Mouse (Mus musculus): ENCODE data around the gene Nkpd1. TPM values are rescaled to one million over a fixed set of nuclear protein-coding genes. Genes with fewer than 3 reads are reported as not detected.

Gene Nkpd1
- total RNA-seq (2022), result not detected

- no peak for DNase-seq (ENCODE audit: low spot score)
Measured at GRCm38 (mm10) chr7:19517652-19518365, at the start of gene Nkpd1. Nkpd1 (plus strand) TSS chr7:19517838.

- no peak for DNase-seq (ENCODE audit: low spot score)
Measured at GRCm38 (mm10) chr7:19468279-19468678, 49.4 kb upstream of the Nkpd1 start.

DNA sequence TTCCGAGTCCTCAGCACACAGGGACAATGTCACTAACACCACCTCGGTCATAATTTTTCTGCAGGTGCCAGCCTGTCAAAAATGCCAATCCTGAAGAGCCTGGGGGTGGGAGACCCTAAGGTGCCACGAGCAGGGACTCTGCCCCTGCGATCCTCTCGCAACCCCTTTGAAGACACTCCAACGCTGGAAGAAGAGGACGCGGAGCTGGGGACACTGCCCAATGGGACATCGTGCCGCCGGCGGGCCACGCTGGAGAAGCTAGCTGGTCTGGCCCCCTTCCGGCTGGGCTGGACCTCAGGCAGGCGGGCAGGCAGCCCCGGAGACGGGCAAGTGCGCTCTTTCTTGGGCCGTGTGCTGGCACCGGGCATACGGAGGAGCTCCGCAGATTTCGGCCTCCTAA, 48.2 kb upstream of the Nkpd1 start:
- no peak for DNase-seq (ENCODE audit: low spot score)

DNA sequence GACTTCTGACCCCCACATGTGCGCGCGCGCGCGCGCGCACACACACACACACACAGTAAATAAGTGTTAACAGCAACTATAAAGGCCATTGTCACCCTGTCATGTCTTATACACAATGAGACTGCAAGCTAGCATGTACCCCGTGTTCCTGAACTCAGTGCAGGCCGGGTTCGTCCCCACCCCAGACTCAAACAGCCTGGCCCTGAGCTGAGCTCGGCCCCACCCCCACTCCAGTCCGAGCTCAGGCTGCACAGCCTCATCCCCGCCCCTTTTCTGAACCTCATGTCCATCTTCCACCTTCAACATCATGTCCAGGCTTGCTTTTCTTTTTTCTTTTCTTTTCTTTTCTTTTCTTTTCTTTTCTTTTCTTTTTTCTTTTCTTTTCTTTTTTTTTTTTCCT, 47.3 kb upstream of the Nkpd1 start:
- DNase-seq (ENCODE audit: low spot score), result no peak

DNA sequence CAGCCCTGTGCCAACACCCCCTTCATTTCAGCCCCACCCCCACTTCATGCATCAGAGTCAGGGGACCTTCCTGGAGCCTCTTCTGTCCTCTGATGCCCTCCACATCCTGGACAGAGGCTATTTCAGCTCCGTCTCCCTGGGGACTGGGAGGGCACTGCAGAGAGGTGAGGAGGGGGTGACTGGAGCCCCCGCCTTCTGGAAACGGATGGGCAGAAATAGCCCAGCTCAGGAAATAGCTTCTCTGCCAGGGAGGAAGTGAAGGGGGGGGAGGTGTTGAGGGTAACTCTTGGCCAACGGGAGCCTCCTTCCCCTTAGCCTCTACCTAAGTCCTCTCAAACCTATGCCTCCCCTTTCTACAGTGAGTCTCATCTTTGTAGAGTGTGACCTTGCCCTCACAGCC, 45.2 kb upstream of the Nkpd1 start:
- no peak for DNase-seq (ENCODE audit: low spot score)

GRCm38 (mm10) chr7:19473875-19474443, 43.7 kb upstream of the Nkpd1 start:
- peak; percentile 38 for DNase-seq (ENCODE audit: low spot score)

DNA sequence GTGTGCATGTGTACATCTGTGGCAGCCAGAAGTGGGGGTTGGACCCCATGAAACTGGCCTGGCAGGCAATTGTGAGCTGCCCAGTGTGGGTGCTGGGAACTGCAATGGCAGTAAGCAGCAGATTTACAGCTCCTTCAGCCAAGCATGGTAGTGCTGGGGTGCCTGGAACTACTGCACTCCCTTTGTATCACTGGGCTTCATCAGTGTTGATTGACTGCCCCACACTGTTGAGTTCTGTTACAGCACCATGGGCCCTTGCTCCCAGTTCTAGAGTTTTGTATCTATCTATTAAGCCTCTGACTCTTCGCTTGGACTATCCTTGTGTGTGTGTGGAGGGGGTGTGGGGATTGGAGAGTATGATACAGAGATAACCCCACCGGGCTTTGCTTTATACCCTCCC, 40.6 kb upstream of the Nkpd1 start:
- no peak for DNase-seq (ENCODE audit: low spot score)

- no peak for DNase-seq (ENCODE audit: low spot score)
Measured at GRCm38 (mm10) chr7:19477624-19478384, 39.8 kb upstream of the Nkpd1 start.

- DNase-seq (ENCODE audit: low spot score), result no peak
Measured at GRCm38 (mm10) chr7:19483281-19483680, 34.4 kb upstream of the Nkpd1 start.

- no peak for DNase-seq (ENCODE audit: low spot score)
Measured at GRCm38 (mm10) chr7:19485488-19485887, 32.1 kb upstream of the Nkpd1 start.

DNA sequence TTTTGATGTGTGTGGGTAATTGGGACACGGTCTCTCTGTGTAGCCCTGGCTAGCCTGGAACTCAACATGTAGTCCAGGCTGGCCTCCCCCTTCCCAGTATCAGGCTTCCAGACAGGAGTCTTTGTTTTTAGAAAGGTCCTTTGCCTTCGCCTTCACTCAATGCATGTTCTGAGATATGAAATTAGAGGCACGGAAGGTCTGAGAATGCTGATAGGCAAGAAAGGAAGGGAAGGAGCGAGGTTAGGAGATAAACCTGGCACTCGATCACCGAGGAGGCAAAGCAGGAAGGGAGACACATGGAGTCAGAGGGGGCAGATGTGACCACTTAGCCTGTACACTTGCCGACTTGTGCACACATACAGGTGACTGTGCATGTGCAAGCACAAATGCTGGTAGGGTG, 31.1 kb upstream of the Nkpd1 start:
- DNase-seq (ENCODE audit: low spot score), result no peak

GRCm38 (mm10) chr7:19489525-19489924, 28.1 kb upstream of the Nkpd1 start:
- no peak for DNase-seq (ENCODE audit: low spot score)

- DNase-seq (ENCODE audit: low spot score), result no peak
Measured at GRCm38 (mm10) chr7:19491731-19492130, 25.9 kb upstream of the Nkpd1 start.

GRCm38 (mm10) chr7:19494751-19495474, 22.7 kb upstream of the Nkpd1 start:
- DNase-seq (ENCODE audit: low spot score), result no peak

DNA sequence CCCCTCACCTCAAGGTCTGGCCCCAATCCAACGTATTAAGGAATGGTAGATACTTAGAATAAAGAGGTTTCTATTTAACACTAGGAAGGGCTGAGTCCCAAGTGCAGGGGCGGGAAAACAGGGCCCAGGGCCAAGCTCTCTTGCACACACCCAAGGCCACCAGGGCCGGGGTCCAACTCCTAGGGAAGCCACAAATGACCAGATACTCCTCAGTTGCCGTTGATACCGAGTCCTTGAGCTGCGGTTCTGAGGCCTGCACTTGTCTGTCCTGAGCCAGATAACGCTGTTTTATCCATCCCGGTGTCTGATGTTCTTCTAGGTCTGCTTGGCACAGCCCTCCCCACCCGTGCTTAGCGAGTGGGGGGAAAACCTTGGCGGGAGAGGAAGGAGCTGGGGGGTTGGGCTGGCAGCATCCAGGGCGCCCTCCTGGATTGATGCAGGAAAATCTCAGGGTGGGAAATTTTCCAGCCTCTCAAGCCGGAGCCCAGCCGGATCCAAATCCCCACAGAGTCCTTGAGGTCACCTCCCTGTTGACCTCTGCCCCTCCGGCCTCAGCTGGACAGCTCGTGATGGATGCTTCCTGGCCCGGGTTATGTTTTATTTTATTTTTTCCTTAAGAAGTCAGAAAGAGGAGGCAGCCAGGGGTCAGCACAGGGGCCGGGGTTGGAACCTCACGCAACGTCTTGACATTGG, 22.0 kb upstream of the Nkpd1 start:
- DNase-seq (ENCODE audit: low spot score), result no peak

DNA sequence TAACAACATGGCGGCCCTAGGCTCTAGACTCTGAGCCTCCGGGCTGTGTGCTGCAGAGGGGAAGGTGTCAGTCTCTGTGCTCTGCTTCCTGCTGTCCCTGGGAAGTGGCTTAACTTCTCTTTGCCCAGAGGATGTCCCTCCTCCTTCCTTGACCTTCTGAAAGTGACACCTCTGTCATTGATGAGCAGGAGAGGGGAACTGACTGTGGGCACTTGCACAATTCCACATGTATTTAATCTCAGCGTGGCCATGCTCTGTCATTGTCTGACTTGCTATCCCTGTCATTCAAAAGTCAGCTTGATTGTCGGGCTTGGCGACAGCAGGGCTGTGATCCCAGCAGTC, 21.5 kb upstream of the Nkpd1 start:
- DNase-seq (ENCODE audit: low spot score), result no peak

DNA sequence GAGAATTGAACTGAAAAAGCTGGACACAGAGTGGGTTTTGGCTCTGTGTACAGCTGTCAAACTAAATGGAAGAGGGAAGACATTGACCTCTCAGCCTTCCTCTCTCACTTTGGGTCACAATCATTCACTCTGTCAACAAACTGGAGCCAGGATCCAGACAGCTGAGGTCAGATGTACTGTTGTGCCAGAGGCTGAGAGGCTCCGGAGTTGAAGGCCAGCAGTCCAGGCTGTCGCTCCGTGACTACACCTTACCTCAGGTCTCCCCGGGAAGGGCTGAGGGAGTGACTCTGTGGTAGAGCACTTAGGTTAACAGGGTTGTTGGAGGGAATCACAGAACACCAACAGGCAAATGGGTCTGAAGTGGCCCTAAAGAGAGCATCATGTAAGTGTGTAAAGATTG, 19.3 kb upstream of the Nkpd1 start:
- no peak for DNase-seq (ENCODE audit: low spot score)

DNA sequence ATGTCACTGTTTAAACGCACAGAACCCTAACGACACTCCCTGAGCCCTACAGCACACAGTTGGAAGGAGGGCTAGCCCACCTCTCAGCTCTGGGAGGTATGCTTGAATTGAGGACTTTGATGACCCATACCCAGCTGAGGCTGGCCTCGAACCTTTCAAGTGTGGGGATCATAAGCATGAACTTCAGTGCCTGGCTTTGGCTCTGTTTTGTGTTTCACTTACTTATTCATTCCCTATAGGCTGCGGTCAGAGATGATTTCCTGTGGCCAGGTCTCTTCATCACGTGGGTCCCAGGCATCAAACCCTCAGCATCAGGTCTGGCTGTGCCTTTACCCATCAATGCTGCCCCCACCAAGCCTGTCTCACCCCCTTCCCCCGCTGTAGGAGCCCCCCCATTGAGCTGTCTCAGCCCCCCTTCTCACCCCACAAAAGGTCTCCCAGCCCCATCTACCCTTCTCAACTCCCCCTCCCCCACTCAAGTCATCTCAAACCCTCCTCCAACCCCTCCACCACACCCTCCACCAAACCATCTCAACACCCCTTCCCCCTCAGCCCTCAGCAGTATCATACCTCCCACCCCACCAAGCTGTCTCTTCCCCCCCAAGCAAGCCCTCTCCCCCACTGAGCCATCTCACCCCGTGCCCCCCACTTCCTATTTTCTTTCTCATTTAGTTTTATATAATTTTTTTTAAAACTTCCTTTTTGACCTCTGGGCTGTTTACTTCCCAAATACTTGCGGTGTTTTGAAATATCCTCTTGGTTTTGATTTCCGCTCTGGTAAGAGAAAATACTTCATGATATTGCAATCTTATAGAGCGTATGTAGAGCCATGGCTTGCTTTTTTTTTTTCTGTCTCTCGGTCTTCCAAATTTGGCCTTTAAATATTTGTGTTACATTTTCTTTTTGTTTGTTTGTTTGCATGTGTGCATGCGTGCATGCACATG, 16.9 kb upstream of the Nkpd1 start:
- DNase-seq (ENCODE audit: low spot score), result no peak

DNA sequence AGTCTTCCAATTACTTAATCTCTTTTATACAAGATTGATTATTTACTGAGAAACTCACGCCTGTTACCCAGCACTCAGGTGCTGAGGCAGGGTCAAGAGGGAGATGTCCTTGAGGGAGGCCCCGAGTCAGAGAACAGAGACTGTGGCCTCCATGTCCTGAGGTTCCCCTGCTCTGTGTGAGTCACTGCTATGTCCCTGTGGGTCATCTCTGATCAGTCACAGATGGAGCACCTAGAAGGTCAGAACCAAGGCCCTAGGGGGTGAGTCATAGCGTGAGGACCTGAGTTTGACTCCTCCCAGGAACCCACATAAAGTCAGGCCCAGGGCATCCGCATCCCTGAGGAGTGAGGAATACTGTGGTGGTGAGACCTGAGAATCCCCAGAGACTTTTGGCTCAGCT, 16.0 kb upstream of the Nkpd1 start:
- no peak for DNase-seq (ENCODE audit: low spot score)

DNA sequence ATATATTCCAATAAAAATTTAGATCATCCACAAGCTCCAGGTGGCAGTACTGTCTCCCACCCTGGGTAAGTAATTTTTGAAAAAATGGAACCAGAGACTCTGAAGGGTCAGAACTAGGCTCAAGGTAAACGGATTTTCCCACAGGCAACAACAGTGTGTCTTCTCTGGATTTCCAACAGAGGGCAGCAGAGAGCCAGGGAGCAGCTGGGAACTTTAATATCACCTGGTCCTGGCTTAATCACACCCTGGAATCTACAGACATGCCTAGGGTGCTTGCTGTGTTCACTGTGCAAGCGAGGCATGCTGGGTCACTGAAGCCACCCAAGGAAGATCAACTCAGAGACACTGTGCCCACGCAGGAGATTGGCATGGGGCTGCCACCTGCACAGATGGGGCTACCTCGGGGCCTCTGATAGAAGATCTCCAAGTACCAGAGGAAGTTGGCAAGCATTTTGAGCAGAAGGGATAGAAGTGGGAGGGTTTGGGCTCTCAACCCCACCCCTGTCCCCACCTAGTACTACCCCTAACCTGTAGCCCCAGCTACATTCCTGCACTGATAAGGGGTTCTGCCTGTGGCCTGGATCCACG, 14.1 kb upstream of the Nkpd1 start:
- DNase-seq (ENCODE audit: low spot score), result peak; percentile 53
